Mouse (Mus musculus) embryo, embryonic 11.5 days (tissue): Measurements from ENCODE around the gene Morc1.

Source experiments
- DNase-seq: peaks from one replicate; pipeline ENCODE4 v3.0.0-alpha.2; 2012; ENCODE audit warnings: low read depth, low spot score

Gene Morc1

GRCm38 (mm10) chr16:48626186-48626585, 195.1 kb downstream of the Morc1 start:
- no peak for DNase-seq

- no peak for DNase-seq
Measured at GRCm38 (mm10) chr16:48627296-48627695, 196.3 kb downstream of the Morc1 start.

GRCm38 (mm10) chr16:48629710-48630109, 198.7 kb downstream of the Morc1 start:
- no peak for DNase-seq

- no peak for DNase-seq
Measured at GRCm38 (mm10) chr16:48630466-48630865, 199.4 kb downstream of the Morc1 start.

GRCm38 (mm10) chr16:48632351-48632750, 201.3 kb downstream of the Morc1 start:
- DNase-seq: no peak

GRCm38 (mm10) chr16:48646246-48646645, 215.2 kb downstream of the Morc1 start:
- DNase-seq: no peak

GRCm38 (mm10) chr16:48671696-48672095, 240.7 kb downstream of the Morc1 start:
- no peak for DNase-seq

GRCm38 (mm10) chr16:48672664-48673063, 241.6 kb downstream of the Morc1 start:
- no peak for DNase-seq

GRCm38 (mm10) chr16:48675607-48676006, 244.6 kb downstream of the Morc1 start:
- DNase-seq: peak; percentile 76

- DNase-seq: no peak
Measured at GRCm38 (mm10) chr16:48676205-48676604, 245.2 kb downstream of the Morc1 start.

GRCm38 (mm10) chr16:48677381-48677780, 246.3 kb downstream of the Morc1 start:
- no peak for DNase-seq

GRCm38 (mm10) chr16:48678029-48678428, 247.0 kb downstream of the Morc1 start:
- no peak for DNase-seq
